Mouse (Mus musculus) liver, embryonic 16.5 days (tissue): ENCODE measurements around the gene Nxph1. TPM values are rescaled to one million over a fixed set of nuclear protein-coding genes. Genes with fewer than 3 reads are reported as not detected.

ENCODE experiments used
- ATAC-seq: fragments of 200-750 bp; cut with Nextera tagmentation; 2 replicates; pipeline ENCODE4 v1.8.0; 2017; ENCODE audit warnings: low read depth, mild to moderate bottlenecking, moderate number of reproducible peaks, moderate library complexity
- H3K27ac ChIP-seq: fragments of 300-500 bp; sonication (generic); 2 replicates; pipeline ENCODE4 v1.5.1; 2014; ENCODE audit warnings: mild to moderate bottlenecking, low read length
- H3K27me3 ChIP-seq: fragments of 300-500 bp; sonication (generic); 2 replicates; pipeline ENCODE4 v1.6.1; 2014; ENCODE audit warnings: low read depth, low read length, mixed read lengths; ENCODE audit not compliant: control insufficient read depth, insufficient read depth
- H3K36me3 ChIP-seq: fragments of 300-500 bp; sonication (generic); 2 replicates; pipeline ENCODE4 v1.6.1; 2014; ENCODE audit warnings: mild to moderate bottlenecking; ENCODE audit not compliant: control insufficient read depth, insufficient read depth
- H3K4me1 ChIP-seq: fragments of 300-500 bp; sonication (generic); 2 replicates; pipeline ENCODE4 v1.6.1; 2014; ENCODE audit warnings: low read depth, low read length, mixed read lengths; ENCODE audit not compliant: control insufficient read depth
- H3K4me2 ChIP-seq: fragments of 300-500 bp; sonication (generic); 2 replicates; pipeline ENCODE4 v1.6.1; 2014; ENCODE audit warnings: low read depth, low read length, mixed read lengths
- H3K4me3 ChIP-seq: fragments of 300-500 bp; sonication (generic); 2 replicates; pipeline ENCODE4 v1.5.1; 2014; ENCODE audit warnings: low read depth, mild to moderate bottlenecking, low read length
- H3K9ac ChIP-seq: fragments of 300-500 bp; sonication (generic); 2 replicates; pipeline ENCODE4 v1.6.1; 2014; ENCODE audit warnings: low read depth, low read length
- H3K9me3 ChIP-seq: fragments of 300-500 bp; sonication (generic); replicated peaks from 2 replicates; pipeline ENCODE4 v1.6.1; 2016; ENCODE audit warnings: low read length; ENCODE audit not compliant: control insufficient read depth
- WGBS: fragments of 180-500 bp; shearing (Covaris S2); extraction: QIAGEN DNeasy Blood & Tissue Kit; methylation state at CpG from one replicate; pipeline ENCODE4 v1.1.7; 2014; ENCODE audit not compliant: insufficient replicate concordance; 5-methylcytosine and 5-hydroxymethylcytosine counted together
- polyA plus RNA-seq: library from polyadenylated mRNA; unstranded; fragments of >200 nt; fragmentation: Nextera tagmentation; extraction: Ambion mirVana; gene quantifications from 2 replicates; pipeline ENCODE4 v1.2.1, GENCODE M21; 2015

The Nxph1 gene
- polyA plus RNA-seq, 1 experiment from 2014 or later: not detected

DNA sequence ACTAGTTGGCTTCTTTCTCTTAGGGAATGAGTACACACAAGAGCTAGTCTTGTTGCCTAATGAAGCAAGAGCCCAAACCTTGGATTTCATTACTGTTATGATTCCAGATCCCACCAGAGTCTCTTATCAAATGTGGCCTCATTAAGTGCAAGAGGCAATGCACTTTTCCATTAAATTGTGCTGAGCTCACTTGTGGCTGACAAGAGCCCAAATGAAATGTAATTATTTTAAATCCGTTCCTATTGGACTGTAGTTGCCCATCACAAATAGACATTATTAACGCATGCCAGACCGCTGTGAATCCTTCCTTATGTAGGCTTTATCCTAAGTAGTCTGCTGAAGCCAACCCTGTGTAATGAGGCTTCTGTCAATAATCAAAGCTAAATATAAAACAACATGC, 118.2 kb downstream of the Nxph1 start:
- no peak overlapping the region for H3K4me3 ChIP-seq
- WGBS: 77% methylated on average over 3 of the region's 3 CpGs
- H3K4me1 ChIP-seq: no peaks in the 10 kb centered on the region
- no peak overlapping the region for H3K9ac ChIP-seq
- H3K9me3 ChIP-seq: no peaks in the 10 kb centered on the region
- H3K4me2 ChIP-seq: no peak overlapping the region
- no peaks in the 10 kb centered on the region for H3K27me3 ChIP-seq
- H3K27ac ChIP-seq: no peak overlapping the region
- H3K36me3 ChIP-seq: no peaks in the 10 kb centered on the region
- no peak for ATAC-seq

DNA sequence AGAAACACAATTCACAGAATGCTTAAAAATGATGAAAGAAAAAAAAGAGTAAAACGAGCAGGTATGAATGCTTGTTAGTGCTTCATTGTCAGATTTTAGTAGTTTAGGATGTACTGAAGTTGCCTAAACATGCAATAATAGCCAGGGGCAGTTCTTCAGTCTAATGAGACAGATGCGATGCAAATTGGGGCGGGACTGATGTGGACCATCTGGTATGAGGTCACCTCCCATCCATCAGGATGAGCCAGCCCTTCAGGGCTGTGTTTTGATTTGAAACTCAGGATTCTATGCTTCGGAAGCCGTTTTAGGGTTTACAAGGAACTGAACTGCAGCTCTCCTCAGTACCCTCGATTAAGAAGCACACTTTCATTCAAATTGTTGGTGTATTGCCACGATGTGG, 121.7 kb downstream of the Nxph1 start:
- H3K9me3 ChIP-seq: no peaks in the 10 kb centered on the region
- H3K4me1 ChIP-seq: no peaks in the 10 kb centered on the region
- no peak overlapping the region for H3K27ac ChIP-seq
- H3K27me3 ChIP-seq: no peaks in the 10 kb centered on the region
- H3K4me3 ChIP-seq: no peak overlapping the region
- no peak for ATAC-seq
- H3K4me2 ChIP-seq: no peak overlapping the region
- no peak overlapping the region for H3K9ac ChIP-seq
- 54% methylated on average over 7 of the region's 7 CpGs for WGBS
- no peaks in the 10 kb centered on the region for H3K36me3 ChIP-seq

- Histone ChIP-seq H3K9me3 (no peaks in the 10 kb centered on the region), H3K27me3 (no peaks in the 10 kb centered on the region), H3K9ac (no peak overlapping the region), H3K36me3 (no peaks in the 10 kb centered on the region), H3K27ac (no peak overlapping the region), H3K4me2 (no peak overlapping the region), H3K4me3 (no peak overlapping the region), H3K4me1 (no peaks in the 10 kb centered on the region)
- ATAC-seq: no peak
- WGBS: 25% methylated on average over 2 of the region's 2 CpGs
Measured at GRCm38 (mm10) chr6:9076463-9076862, 128.2 kb downstream of the Nxph1 start.

GRCm38 (mm10) chr6:9077793-9078689, 129.8 kb downstream of the Nxph1 start:
- no peaks in the 10 kb centered on the region for H3K27me3 ChIP-seq
- WGBS: 44% methylated on average over 4 of the region's 4 CpGs
- no peaks in the 10 kb centered on the region for H3K4me1 ChIP-seq
- no peaks in the 10 kb centered on the region for H3K36me3 ChIP-seq
- H3K9ac ChIP-seq: no peak overlapping the region
- no peaks in the 10 kb centered on the region for H3K9me3 ChIP-seq
- ATAC-seq: no peak
- no peak overlapping the region for H3K27ac ChIP-seq
- H3K4me2 ChIP-seq: no peak overlapping the region
- H3K4me3 ChIP-seq: no peak overlapping the region

- no peaks in the 10 kb centered on the region for H3K27me3 ChIP-seq
- H3K9ac ChIP-seq: no peak overlapping the region
- H3K4me3 ChIP-seq: no peak overlapping the region
- H3K9me3 ChIP-seq: no peaks in the 10 kb centered on the region
- no peak overlapping the region for H3K4me2 ChIP-seq
- H3K27ac ChIP-seq: no peak overlapping the region
- WGBS: 48% methylated on average over 3 of the region's 3 CpGs
- ATAC-seq: no peak
- H3K4me1 ChIP-seq: no peaks in the 10 kb centered on the region
- no peaks in the 10 kb centered on the region for H3K36me3 ChIP-seq
Measured at GRCm38 (mm10) chr6:9083851-9084250, 135.6 kb downstream of the Nxph1 start.

- H3K27me3 ChIP-seq: no peaks in the 10 kb centered on the region
- WGBS: 61% methylated on average over 2 of the region's 2 CpGs
- H3K27ac ChIP-seq: no peak overlapping the region
- no peak overlapping the region for H3K9ac ChIP-seq
- no peaks in the 10 kb centered on the region for H3K4me1 ChIP-seq
- no peak overlapping the region for H3K4me2 ChIP-seq
- no peaks in the 10 kb centered on the region for H3K36me3 ChIP-seq
- H3K4me3 ChIP-seq: no peak overlapping the region
- no peaks in the 10 kb centered on the region for H3K9me3 ChIP-seq
- ATAC-seq: no peak
Measured at GRCm38 (mm10) chr6:9097345-9097744, 149.1 kb downstream of the Nxph1 start.

GRCm38 (mm10) chr6:9107366-9107765, 159.1 kb downstream of the Nxph1 start:
- H3K27ac ChIP-seq: no peak overlapping the region
- no peak overlapping the region for H3K4me3 ChIP-seq
- H3K4me1 ChIP-seq: no peaks in the 10 kb centered on the region
- no peaks in the 10 kb centered on the region for H3K9me3 ChIP-seq
- H3K4me2 ChIP-seq: no peak overlapping the region
- no peaks in the 10 kb centered on the region for H3K27me3 ChIP-seq
- H3K36me3 ChIP-seq: no peaks in the 10 kb centered on the region
- H3K9ac ChIP-seq: no peak overlapping the region
- ATAC-seq: no peak

DNA sequence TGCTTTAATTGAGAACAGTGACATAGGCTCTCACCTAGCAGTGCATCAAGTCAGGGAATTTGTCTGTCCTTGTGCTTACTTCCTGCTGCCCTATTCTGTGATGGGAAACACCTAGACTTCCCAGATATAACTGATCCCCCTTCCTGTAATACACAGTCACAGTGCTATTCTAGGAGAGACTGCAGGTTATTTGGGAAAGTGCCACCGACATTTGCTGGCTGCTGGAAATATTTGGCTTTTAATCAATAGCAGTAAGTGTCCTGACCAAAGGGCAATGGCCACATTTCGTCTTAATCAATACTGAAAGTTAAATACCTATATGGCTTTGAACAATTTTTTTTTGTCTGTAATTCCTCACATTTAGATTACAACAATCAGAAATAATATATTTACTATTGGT, 170.9 kb downstream of the Nxph1 start:
- no peak overlapping the region for H3K4me2 ChIP-seq
- H3K9ac ChIP-seq: no peak overlapping the region
- H3K9me3 ChIP-seq: no peaks in the 10 kb centered on the region
- no peak overlapping the region for H3K27ac ChIP-seq
- no peak for ATAC-seq
- H3K27me3 ChIP-seq: no peaks in the 10 kb centered on the region
- H3K36me3 ChIP-seq: no peaks in the 10 kb centered on the region
- H3K4me1 ChIP-seq: no peaks in the 10 kb centered on the region
- no peak overlapping the region for H3K4me3 ChIP-seq
- 38% methylated on average over 2 of the region's 2 CpGs for WGBS

DNA sequence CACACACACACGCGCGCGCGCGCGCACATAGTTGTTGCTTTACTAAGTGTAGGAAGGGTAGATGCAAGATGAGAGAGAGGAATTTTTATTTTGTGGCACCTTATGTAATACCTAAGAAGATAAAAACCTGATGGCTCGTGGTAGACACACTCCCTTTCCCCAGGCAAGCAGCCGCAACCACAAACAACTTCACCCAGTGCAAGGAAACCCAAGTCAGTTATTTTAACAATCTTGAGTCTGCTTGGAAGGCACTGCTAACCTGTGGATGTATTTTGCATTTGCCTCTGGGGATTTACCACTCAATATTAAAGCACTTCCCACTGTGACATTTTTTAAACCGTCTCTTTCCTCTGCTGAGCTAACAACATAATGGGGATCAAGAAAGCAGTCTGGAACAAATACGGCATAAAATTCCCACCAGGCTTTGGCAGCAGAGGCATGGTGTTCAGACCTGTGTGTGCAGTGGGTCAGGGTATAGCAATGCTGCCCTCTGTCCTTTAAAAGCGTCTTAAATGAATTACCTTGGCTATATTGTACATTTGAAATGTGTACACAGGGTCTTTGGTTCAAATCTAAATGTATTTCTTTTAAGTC, 176.2 kb downstream of the Nxph1 start:
- Histone ChIP-seq H3K27ac (no peak overlapping the region), H3K27me3 (no peaks in the 10 kb centered on the region)
- 81% methylated on average over 12 of the region's 12 CpGs for WGBS

More for the DNA sequence above, 176.2 kb downstream of the Nxph1 start:
- Histone ChIP-seq H3K36me3 (no peaks in the 10 kb centered on the region), H3K9me3 (no peaks in the 10 kb centered on the region), H3K4me1 (no peaks in the 10 kb centered on the region), H3K4me2 (no peak overlapping the region), H3K9ac (no peak overlapping the region), H3K4me3 (no peak overlapping the region)
- no peak for ATAC-seq
